Mouse (Mus musculus): ENCODE results near the gene Kif1a. TPM values are rescaled to one million over a fixed set of nuclear protein-coding genes. Genes with fewer than 3 reads are reported as not detected.

Gene Kif1a
- polyA plus RNA-seq (2016; fragmentation: Nextera tagmentation; extraction: Ambion mirVana) = 129 and 140 TPM in 2 replicates

GRCm38 (mm10) chr1:93101571-93102061 is at the start of gene Kif1a:
Gene Kif1a, minus strand, starts transcription at chr1:93101951.
- Histone ChIP-seq H3K27ac (peak within 1 kb of the TSS; percentile 80), H3K4me1 (peaks cover 28% of the 10 kb centered on the region), H3K36me3 (replicated peaks) (peaks cover 5% of the 10 kb centered on the region; the same call in 1 of the 2 replicates), H3K27me3 (peaks cover 17% of the 10 kb centered on the region), H3K4me3 (replicated peaks) (peak within 1 kb of the TSS; percentile 66), H3K9ac (peak within 1 kb of the TSS; percentile 73), H3K4me2 (peak within 1 kb of the TSS; percentile 97), H3K9me3 (no peaks in the 10 kb centered on the region)
- WGBS = under 1% methylated on average over 39 of the region's 39 CpGs
- peak; percentile 92 for ATAC-seq (ENCODE audit: low FRiP score)

GRCm38 (mm10) chr1:93150907-93151661 is 49.3 kb upstream of the Kif1a start:
- Histone ChIP-seq H3K36me3 (replicated peaks) (no peaks in the 10 kb centered on the region), H3K9ac (no peak overlapping the region), H3K4me2 (no peak overlapping the region), H3K4me3 (replicated peaks) (no peak overlapping the region), H3K27me3 (no peaks in the 10 kb centered on the region), H3K4me1 (no peaks in the 10 kb centered on the region), H3K27ac (no peak overlapping the region), H3K9me3 (no peaks in the 10 kb centered on the region)
- no peak for ATAC-seq (ENCODE audit: low FRiP score)
- WGBS = 76% methylated on average over 2 of the region's 2 CpGs

GRCm38 (mm10) chr1:93144176-93144575 is 42.4 kb upstream of the Kif1a start:
- H3K27ac ChIP-seq = no peak overlapping the region
- ATAC-seq (ENCODE audit: low FRiP score) = no peak

GRCm38 (mm10) chr1:93142871-93143270 is 41.1 kb upstream of the Kif1a start:
- Histone ChIP-seq H3K4me1 (no peaks in the 10 kb centered on the region), H3K4me3 (replicated peaks) (no peak overlapping the region), H3K4me2 (no peak overlapping the region), H3K9ac (no peak overlapping the region), H3K36me3 (replicated peaks) (no peaks in the 10 kb centered on the region), H3K27me3 (no peaks in the 10 kb centered on the region), H3K27ac (no peak overlapping the region), H3K9me3 (no peaks in the 10 kb centered on the region)
- no peak for ATAC-seq (ENCODE audit: low FRiP score)
- 93% methylated on average over 1 of the region's 1 CpGs for WGBS

More at GRCm38 (mm10) chr1:93144176-93144575, 42.4 kb upstream of the Kif1a start:
- H3K27me3 ChIP-seq = no peaks in the 10 kb centered on the region
- H3K9ac ChIP-seq = no peak overlapping the region
- 82% methylated on average over 9 of the region's 9 CpGs for WGBS
- no peaks in the 10 kb centered on the region for H3K9me3 ChIP-seq
- no peak overlapping the region for H3K4me2 ChIP-seq
- no peak overlapping the region for H3K4me3 ChIP-seq (replicated peaks)
- H3K36me3 ChIP-seq (replicated peaks) = no peaks in the 10 kb centered on the region
- no peaks in the 10 kb centered on the region for H3K4me1 ChIP-seq

GRCm38 (mm10) chr1:93139713-93140112 is 38.0 kb upstream of the Kif1a start:
- 85% methylated on average over 7 of the region's 7 CpGs for WGBS
- Histone ChIP-seq H3K9ac (no peak overlapping the region), H3K4me1 (no peaks in the 10 kb centered on the region), H3K36me3 (replicated peaks) (no peaks in the 10 kb centered on the region), H3K4me2 (no peak overlapping the region), H3K4me3 (replicated peaks) (no peak overlapping the region), H3K27me3 (no peaks in the 10 kb centered on the region), H3K27ac (no peak overlapping the region), H3K9me3 (no peaks in the 10 kb centered on the region)
- no peak for ATAC-seq (ENCODE audit: low FRiP score)

GRCm38 (mm10) chr1:93138534-93138933 is 36.8 kb upstream of the Kif1a start:
- Histone ChIP-seq H3K9ac (no peak overlapping the region), H3K4me2 (no peak overlapping the region), H3K4me1 (no peaks in the 10 kb centered on the region), H3K27me3 (no peaks in the 10 kb centered on the region), H3K27ac (no peak overlapping the region), H3K9me3 (no peaks in the 10 kb centered on the region), H3K4me3 (replicated peaks) (no peak overlapping the region), H3K36me3 (replicated peaks) (no peaks in the 10 kb centered on the region)
- no peak for ATAC-seq (ENCODE audit: low FRiP score)
- WGBS = 89% methylated on average over 6 of the region's 6 CpGs

GRCm38 (mm10) chr1:93135036-93135526 is 33.3 kb upstream of the Kif1a start, which contains the start of gene Agxt:
Gene Agxt, plus strand, starts transcription at chr1:93135240.
- Histone ChIP-seq H3K4me2 (no peak within 1 kb of the TSS), H3K9ac (no peak within 1 kb of the TSS), H3K4me1 (no peaks in the 10 kb centered on the region), H3K9me3 (no peaks in the 10 kb centered on the region), H3K36me3 (replicated peaks) (no peaks in the 10 kb centered on the region), H3K27ac (no peak within 1 kb of the TSS), H3K4me3 (replicated peaks) (no peak within 1 kb of the TSS), H3K27me3 (no peaks in the 10 kb centered on the region)
- 89% methylated on average over 12 of the region's 12 CpGs for WGBS
- ATAC-seq (ENCODE audit: low FRiP score) = no peak

- Histone ChIP-seq H3K4me2 (no peak overlapping the region), H3K27me3 (no peaks in the 10 kb centered on the region), H3K4me3 (replicated peaks) (no peak overlapping the region), H3K36me3 (replicated peaks) (no peaks in the 10 kb centered on the region), H3K9me3 (no peaks in the 10 kb centered on the region), H3K27ac (no peak overlapping the region), H3K9ac (no peak overlapping the region), H3K4me1 (no peaks in the 10 kb centered on the region)
- ATAC-seq (ENCODE audit: low FRiP score) = no peak
- WGBS = 76% methylated on average over 8 of the region's 8 CpGs
Measured at GRCm38 (mm10) chr1:93132676-93133075, 30.9 kb upstream of the Kif1a start.

- H3K4me1 ChIP-seq = no peaks in the 10 kb centered on the region
Measured at GRCm38 (mm10) chr1:93130242-93130983, 28.7 kb upstream of the Kif1a start.

GRCm38 (mm10) chr1:93128710-93129349 is 27.1 kb upstream of the Kif1a start:
- no peak overlapping the region for H3K4me3 ChIP-seq (replicated peaks)
- H3K27ac ChIP-seq = no peak overlapping the region
- no peaks in the 10 kb centered on the region for H3K4me1 ChIP-seq
- H3K9ac ChIP-seq = no peak overlapping the region
- H3K36me3 ChIP-seq (replicated peaks) = no peaks in the 10 kb centered on the region
- ATAC-seq (ENCODE audit: low FRiP score) = 0 out of 2 replicates have a peak, but pooled peaks have one; percentile 46
- no peaks in the 10 kb centered on the region for H3K9me3 ChIP-seq
- WGBS = 28% methylated on average over 6 of the region's 6 CpGs
- no peaks in the 10 kb centered on the region for H3K27me3 ChIP-seq
- H3K4me2 ChIP-seq = no peak overlapping the region

More at GRCm38 (mm10) chr1:93130242-93130983, 28.7 kb upstream of the Kif1a start:
- Histone ChIP-seq H3K4me3 (replicated peaks) (no peak overlapping the region), H3K27ac (no peak overlapping the region), H3K27me3 (no peaks in the 10 kb centered on the region), H3K36me3 (replicated peaks) (no peaks in the 10 kb centered on the region), H3K9ac (no peak overlapping the region), H3K9me3 (no peaks in the 10 kb centered on the region), H3K4me2 (no peak overlapping the region)
- ATAC-seq (ENCODE audit: low FRiP score) = no peak
- 74% methylated on average over 10 of the region's 10 CpGs for WGBS

- no peak for ATAC-seq (ENCODE audit: low FRiP score)
- Histone ChIP-seq H3K27ac (no peak overlapping the region), H3K4me2 (no peak overlapping the region), H3K9me3 (no peaks in the 10 kb centered on the region), H3K27me3 (no peaks in the 10 kb centered on the region), H3K36me3 (replicated peaks) (no peaks in the 10 kb centered on the region), H3K4me3 (replicated peaks) (no peak overlapping the region), H3K4me1 (no peaks in the 10 kb centered on the region), H3K9ac (no peak overlapping the region)
- WGBS = 85% methylated on average over 8 of the region's 8 CpGs
Measured at GRCm38 (mm10) chr1:93128209-93128608, 26.5 kb upstream of the Kif1a start.

GRCm38 (mm10) chr1:93125256-93125655 is 23.5 kb upstream of the Kif1a start:
- Histone ChIP-seq H3K4me1 (no peaks in the 10 kb centered on the region), H3K9ac (no peak overlapping the region), H3K9me3 (no peaks in the 10 kb centered on the region), H3K4me2 (no peak overlapping the region), H3K27ac (no peak overlapping the region), H3K4me3 (replicated peaks) (no peak overlapping the region), H3K27me3 (no peaks in the 10 kb centered on the region), H3K36me3 (replicated peaks) (no peaks in the 10 kb centered on the region)
- ATAC-seq (ENCODE audit: low FRiP score) = no peak
- WGBS = 79% methylated on average over 5 of the region's 5 CpGs
